Mouse (Mus musculus) limb, embryonic 10.5 days (tissue): ENCODE measurements around the gene Nlgn1. TPM values are rescaled to one million over a fixed set of nuclear protein-coding genes. Genes with fewer than 3 reads are reported as not detected.

Experiments
- DNase-seq: peaks from one replicate; pipeline ENCODE4 v3.0.0-alpha.2; 2017; ENCODE audit warnings: low spot score
- H3K27ac ChIP-seq: fragments of 300-500 bp; sonication (generic); 2 replicates; pipeline ENCODE4 v1.5.1; 2016; ENCODE audit warnings: mild to moderate bottlenecking
- H3K27me3 ChIP-seq: fragments of 300-500 bp; sonication (generic); 2 replicates; pipeline ENCODE4 v1.6.1; 2016; ENCODE audit warnings: low read depth, mild to moderate bottlenecking; ENCODE audit not compliant: poor library complexity, severe bottlenecking
- H3K36me3 ChIP-seq: fragments of 300-500 bp; sonication (generic); 2 replicates; pipeline ENCODE4 v1.6.1; 2016; ENCODE audit warnings: mild to moderate bottlenecking, moderate library complexity
- H3K4me1 ChIP-seq: fragments of 300-500 bp; sonication (generic); 2 replicates; pipeline ENCODE4 v1.6.1; 2016
- H3K4me3 ChIP-seq: fragments of 300-500 bp; sonication (generic); 2 replicates; pipeline ENCODE4 v1.5.1; 2016; ENCODE audit warnings: mild to moderate bottlenecking, moderate library complexity
- H3K9me3 ChIP-seq: fragments of 300-500 bp; sonication (generic); replicated peaks from 2 replicates; pipeline ENCODE4 v1.6.1; 2016; ENCODE audit warnings: mild to moderate bottlenecking
- WGBS: fragments of 180-500 bp; shearing (Covaris S2); methylation state at CpG from one replicate; pipeline ENCODE4 v1.1.7; 2016; 5-methylcytosine and 5-hydroxymethylcytosine counted together
- polyA plus RNA-seq: library from polyadenylated mRNA; unstranded; fragments of >200 nt; fragmentation: Nextera tagmentation; extraction: Ambion mirVana; gene quantifications from 2 replicates; pipeline ENCODE4 v1.2.1, GENCODE M21; 2016

Nlgn1 gene
- polyA plus RNA-seq, 1 experiment from 2014 or later, result 0.28 TPM

- no peak overlapping the region for H3K4me3 ChIP-seq
- no peak for DNase-seq
- no peaks in the 10 kb centered on the region for H3K4me1 ChIP-seq
- 83% methylated on average over 6 of the region's 6 CpGs for WGBS
- no peaks in the 10 kb centered on the region for H3K9me3 ChIP-seq
- no peaks in the 10 kb centered on the region for H3K27me3 ChIP-seq
- H3K27ac ChIP-seq, result no peak overlapping the region
- H3K36me3 ChIP-seq, result no peaks in the 10 kb centered on the region
Observed at GRCm38 (mm10) chr3:25688789-25689464, 643.3 kb downstream of the Nlgn1 start.

- Histone ChIP-seq H3K27ac (no peak overlapping the region), H3K4me3 (no peak overlapping the region), H3K9me3 (no peaks in the 10 kb centered on the region), H3K27me3 (no peaks in the 10 kb centered on the region), H3K36me3 (no peaks in the 10 kb centered on the region), H3K4me1 (no peaks in the 10 kb centered on the region)
- WGBS, result 95% methylated on average over 2 of the region's 2 CpGs
- DNase-seq, result no peak
Observed at GRCm38 (mm10) chr3:25683696-25684095, 648.6 kb downstream of the Nlgn1 start.

- Histone ChIP-seq H3K9me3 (no peaks in the 10 kb centered on the region), H3K27me3 (no peaks in the 10 kb centered on the region), H3K36me3 (no peaks in the 10 kb centered on the region), H3K27ac (no peak overlapping the region), H3K4me3 (no peak overlapping the region), H3K4me1 (no peaks in the 10 kb centered on the region)
- DNase-seq, result no peak
- 88% methylated on average over 2 of the region's 2 CpGs for WGBS
Observed at GRCm38 (mm10) chr3:25679373-25679772, 652.9 kb downstream of the Nlgn1 start.

GRCm38 (mm10) chr3:25675888-25676287, 656.4 kb downstream of the Nlgn1 start:
- H3K4me3 ChIP-seq, result no peak overlapping the region

GRCm38 (mm10) chr3:25675069-25675468, 657.2 kb downstream of the Nlgn1 start:
- Histone ChIP-seq H3K9me3 (no peaks in the 10 kb centered on the region), H3K27me3 (no peaks in the 10 kb centered on the region), H3K36me3 (no peaks in the 10 kb centered on the region), H3K4me1 (no peaks in the 10 kb centered on the region), H3K4me3 (no peak overlapping the region), H3K27ac (no peak overlapping the region)
- 48% methylated on average over 3 of the region's 3 CpGs for WGBS
- peak; percentile 46 for DNase-seq

More at GRCm38 (mm10) chr3:25675888-25676287, 656.4 kb downstream of the Nlgn1 start:
- Histone ChIP-seq H3K9me3 (no peaks in the 10 kb centered on the region), H3K27me3 (no peaks in the 10 kb centered on the region), H3K27ac (no peak overlapping the region), H3K4me1 (no peaks in the 10 kb centered on the region), H3K36me3 (no peaks in the 10 kb centered on the region)
- DNase-seq, result no peak
- WGBS, result 87% methylated on average over 10 of the region's 10 CpGs

- no peak for DNase-seq
- 75% methylated on average over 5 of the region's 5 CpGs for WGBS
- Histone ChIP-seq H3K27me3 (no peaks in the 10 kb centered on the region), H3K27ac (no peak overlapping the region), H3K4me3 (no peak overlapping the region), H3K9me3 (no peaks in the 10 kb centered on the region), H3K4me1 (no peaks in the 10 kb centered on the region), H3K36me3 (no peaks in the 10 kb centered on the region)
Observed at GRCm38 (mm10) chr3:25673408-25673807, 658.9 kb downstream of the Nlgn1 start.

- no peaks in the 10 kb centered on the region for H3K9me3 ChIP-seq
- H3K27me3 ChIP-seq, result no peaks in the 10 kb centered on the region
- H3K27ac ChIP-seq, result no peak overlapping the region
- H3K4me1 ChIP-seq, result no peaks in the 10 kb centered on the region
- no peaks in the 10 kb centered on the region for H3K36me3 ChIP-seq
- DNase-seq, result no peak
- no peak overlapping the region for H3K4me3 ChIP-seq
- 84% methylated on average over 4 of the region's 4 CpGs for WGBS
Observed at GRCm38 (mm10) chr3:25672779-25673178, 659.5 kb downstream of the Nlgn1 start.

- H3K4me1 ChIP-seq, result no peaks in the 10 kb centered on the region
- H3K36me3 ChIP-seq, result no peaks in the 10 kb centered on the region
- no peaks in the 10 kb centered on the region for H3K9me3 ChIP-seq
- 88% methylated on average over 2 of the region's 2 CpGs for WGBS
- no peak overlapping the region for H3K27ac ChIP-seq
- H3K27me3 ChIP-seq, result no peaks in the 10 kb centered on the region
- no peak overlapping the region for H3K4me3 ChIP-seq
- no peak for DNase-seq
Observed at GRCm38 (mm10) chr3:25663464-25663863, 668.8 kb downstream of the Nlgn1 start.

- Histone ChIP-seq H3K36me3 (no peaks in the 10 kb centered on the region), H3K4me1 (no peaks in the 10 kb centered on the region), H3K27ac (no peak overlapping the region), H3K27me3 (no peaks in the 10 kb centered on the region), H3K9me3 (no peaks in the 10 kb centered on the region), H3K4me3 (no peak overlapping the region)
- DNase-seq, result no peak
- WGBS, result 96% methylated on average over 3 of the region's 3 CpGs
Observed at GRCm38 (mm10) chr3:25660285-25660684, 672.0 kb downstream of the Nlgn1 start.

GRCm38 (mm10) chr3:25658006-25658405, 674.3 kb downstream of the Nlgn1 start:
- WGBS, result 95% methylated on average over 14 of the region's 14 CpGs
- DNase-seq, result no peak
- H3K27ac ChIP-seq, result no peak overlapping the region

GRCm38 (mm10) chr3:25657074-25657473, 675.2 kb downstream of the Nlgn1 start:
- Histone ChIP-seq H3K4me3 (no peak overlapping the region), H3K9me3 (no peaks in the 10 kb centered on the region), H3K27ac (no peak overlapping the region), H3K4me1 (no peaks in the 10 kb centered on the region), H3K27me3 (no peaks in the 10 kb centered on the region), H3K36me3 (no peaks in the 10 kb centered on the region)
- WGBS, result 95% methylated on average over 11 of the region's 11 CpGs
- no peak for DNase-seq

More at GRCm38 (mm10) chr3:25658006-25658405, 674.3 kb downstream of the Nlgn1 start:
- Histone ChIP-seq H3K36me3 (no peaks in the 10 kb centered on the region), H3K4me3 (no peak overlapping the region), H3K27me3 (no peaks in the 10 kb centered on the region), H3K9me3 (no peaks in the 10 kb centered on the region), H3K4me1 (no peaks in the 10 kb centered on the region)

- no peaks in the 10 kb centered on the region for H3K36me3 ChIP-seq
- no peak for DNase-seq
- H3K4me3 ChIP-seq, result no peak overlapping the region
- WGBS, result 76% methylated on average over 4 of the region's 4 CpGs
- no peaks in the 10 kb centered on the region for H3K4me1 ChIP-seq
- H3K27me3 ChIP-seq, result no peaks in the 10 kb centered on the region
- H3K9me3 ChIP-seq, result no peaks in the 10 kb centered on the region
- no peak overlapping the region for H3K27ac ChIP-seq
Observed at GRCm38 (mm10) chr3:25653010-25653409, 679.2 kb downstream of the Nlgn1 start.

- DNase-seq, result no peak
- H3K27me3 ChIP-seq, result no peaks in the 10 kb centered on the region
- no peak overlapping the region for H3K27ac ChIP-seq
- H3K4me3 ChIP-seq, result no peak overlapping the region
- no peaks in the 10 kb centered on the region for H3K9me3 ChIP-seq
- WGBS, result 69% methylated on average over 4 of the region's 4 CpGs
- 0 out of 2 replicates have a peak, but pooled peaks cover 4% of the 10 kb centered on the region for H3K4me1 ChIP-seq
- no peaks in the 10 kb centered on the region for H3K36me3 ChIP-seq
Observed at GRCm38 (mm10) chr3:25645895-25646691, 686.2 kb downstream of the Nlgn1 start.
